Mouse (Mus musculus): ENCODE measurements around the gene Xylb.

DNA sequence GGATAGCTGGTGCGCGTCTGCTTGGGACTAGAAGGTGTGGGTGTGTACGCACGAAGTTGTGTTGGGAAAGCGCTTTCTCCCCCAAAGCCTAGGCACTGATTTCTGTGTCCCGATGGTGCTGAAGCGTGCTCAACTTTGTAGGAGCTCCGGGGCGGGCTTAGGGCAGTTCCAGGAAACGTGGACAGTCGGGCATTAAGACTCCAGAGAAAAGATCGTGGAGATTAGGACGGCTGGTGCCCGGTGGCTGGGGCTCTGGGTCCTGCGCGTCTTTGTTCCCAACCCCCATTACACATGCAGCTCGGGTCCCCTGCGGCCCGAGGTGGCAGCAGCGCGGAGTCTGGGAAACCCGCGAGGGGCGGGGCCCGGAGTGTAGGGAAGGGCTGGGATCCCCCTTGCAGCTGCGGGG lies 46.1 kb downstream of the Xylb start:
- TF ChIP-seq CTCF (IDR thresholded peaks at IDR 0.05; ENCODE audit: borderline replicate concordance, control insufficient read depth, extremely low read depth, insufficient read depth, low read length, poor library complexity) (no peak), POLR2A (IDR thresholded peaks at IDR 0.05; ENCODE audit: control insufficient read depth, extremely low read depth, insufficient read depth, low read length, poor library complexity) (no peak)
